Mouse (Mus musculus): ENCODE data around the gene Ess2. TPM values are rescaled to one million over a fixed set of nuclear protein-coding genes. Genes with fewer than 3 reads are reported as not detected.

The Ess2 gene
- polyA plus RNA-seq, 1 experiment from 2014 or later: 40.3 TPM

GRCm38 (mm10) chr16:17884116-17884515, 27.0 kb downstream of the Ess2 start:
- no peaks in the 10 kb centered on the region for H3K27me3 ChIP-seq (ENCODE audit: control insufficient read depth, insufficient read depth, low read length)
- no peak for ATAC-seq (replicated peaks; ENCODE audit: insufficient number of reproducible peaks, low FRiP score, low TSS enrichment, low read depth)
- 83% methylated on average over 6 of the region's 6 CpGs for WGBS
- DNase-seq (ENCODE audit: low spot score): no peak
- H3K27ac ChIP-seq (replicated peaks; ENCODE audit: low read depth, low read length): no peak overlapping the region
- no peak overlapping the region for H3K4me2 ChIP-seq (ENCODE audit: low read depth, low read length)
- no peaks in the 10 kb centered on the region for H3K9me3 ChIP-seq (replicated peaks; ENCODE audit: control insufficient read depth, low read length)
- no peaks in the 10 kb centered on the region for H3K4me1 ChIP-seq (ENCODE audit: control insufficient read depth, insufficient read depth, low read length)
- H3K9ac ChIP-seq (replicated peaks; ENCODE audit: low read length): no peak overlapping the region
- no peaks in the 10 kb centered on the region for H3K36me3 ChIP-seq (replicated peaks; ENCODE audit: control insufficient read depth, insufficient read depth, low read depth, low read length)
- H3K4me3 ChIP-seq (ENCODE audit: low read depth, low read length): no peak overlapping the region

GRCm38 (mm10) chr16:17882196-17882595, 29.0 kb downstream of the Ess2 start:
- Histone ChIP-seq H3K9me3 (replicated peaks; ENCODE audit: control insufficient read depth, low read length) (no peaks in the 10 kb centered on the region), H3K36me3 (replicated peaks; ENCODE audit: control insufficient read depth, insufficient read depth, low read depth, low read length) (no peaks in the 10 kb centered on the region; the same call in 1 of the 2 replicates), H3K27ac (replicated peaks; ENCODE audit: low read depth, low read length) (no peak overlapping the region), H3K4me3 (ENCODE audit: low read depth, low read length) (no peak overlapping the region), H3K4me1 (ENCODE audit: control insufficient read depth, insufficient read depth, low read length) (no peaks in the 10 kb centered on the region), H3K4me2 (ENCODE audit: low read depth, low read length) (no peak overlapping the region), H3K9ac (replicated peaks; ENCODE audit: low read length) (no peak overlapping the region), H3K27me3 (ENCODE audit: control insufficient read depth, insufficient read depth, low read length) (no peaks in the 10 kb centered on the region)
- no peak for ATAC-seq (replicated peaks; ENCODE audit: insufficient number of reproducible peaks, low FRiP score, low TSS enrichment, low read depth)
- DNase-seq (ENCODE audit: low spot score): no peak

GRCm38 (mm10) chr16:17879571-17879970, 31.6 kb downstream of the Ess2 start:
- no peak for DNase-seq (ENCODE audit: low spot score)

GRCm38 (mm10) chr16:17876096-17876495, 35.1 kb downstream of the Ess2 start:
- Histone ChIP-seq H3K4me1 (ENCODE audit: control insufficient read depth, insufficient read depth, low read length) (no peaks in the 10 kb centered on the region), H3K27me3 (ENCODE audit: control insufficient read depth, insufficient read depth, low read length) (no peaks in the 10 kb centered on the region), H3K4me3 (ENCODE audit: low read depth, low read length) (no peak overlapping the region), H3K27ac (replicated peaks; ENCODE audit: low read depth, low read length) (no peak overlapping the region), H3K9me3 (replicated peaks; ENCODE audit: control insufficient read depth, low read length) (no peaks in the 10 kb centered on the region), H3K36me3 (replicated peaks; ENCODE audit: control insufficient read depth, insufficient read depth, low read depth, low read length) (peaks cover 4% of the 10 kb centered on the region), H3K4me2 (ENCODE audit: low read depth, low read length) (no peak overlapping the region), H3K9ac (replicated peaks; ENCODE audit: low read length) (no peak overlapping the region)
- ATAC-seq (replicated peaks; ENCODE audit: insufficient number of reproducible peaks, low FRiP score, low TSS enrichment, low read depth) (no peak), DNase-seq (ENCODE audit: low spot score) (no peak)
- WGBS: 89% methylated on average over 1 of the region's 1 CpGs

More at GRCm38 (mm10) chr16:17879571-17879970, 31.6 kb downstream of the Ess2 start:
- Histone ChIP-seq H3K9ac (replicated peaks; ENCODE audit: low read length) (no peak overlapping the region), H3K27me3 (ENCODE audit: control insufficient read depth, insufficient read depth, low read length) (no peaks in the 10 kb centered on the region), H3K27ac (replicated peaks; ENCODE audit: low read depth, low read length) (no peak overlapping the region), H3K36me3 (replicated peaks; ENCODE audit: control insufficient read depth, insufficient read depth, low read depth, low read length) (no peaks in the 10 kb centered on the region; the same call in 1 of the 2 replicates), H3K4me3 (ENCODE audit: low read depth, low read length) (no peak overlapping the region), H3K9me3 (replicated peaks; ENCODE audit: control insufficient read depth, low read length) (no peaks in the 10 kb centered on the region), H3K4me2 (ENCODE audit: low read depth, low read length) (no peak overlapping the region), H3K4me1 (ENCODE audit: control insufficient read depth, insufficient read depth, low read length) (no peaks in the 10 kb centered on the region)
- ATAC-seq (replicated peaks; ENCODE audit: insufficient number of reproducible peaks, low FRiP score, low TSS enrichment, low read depth): no peak
- WGBS: 87% methylated on average over 4 of the region's 4 CpGs

GRCm38 (mm10) chr16:17875174-17875573, 36.0 kb downstream of the Ess2 start:
- 85% methylated on average over 4 of the region's 4 CpGs for WGBS
- H3K4me2 ChIP-seq (ENCODE audit: low read depth, low read length): no peak overlapping the region
- no peaks in the 10 kb centered on the region for H3K9me3 ChIP-seq (replicated peaks; ENCODE audit: control insufficient read depth, low read length)
- peaks cover 4% of the 10 kb centered on the region for H3K36me3 ChIP-seq (replicated peaks; ENCODE audit: control insufficient read depth, insufficient read depth, low read depth, low read length)
- DNase-seq (ENCODE audit: low spot score) (no peak), ATAC-seq (replicated peaks; ENCODE audit: insufficient number of reproducible peaks, low FRiP score, low TSS enrichment, low read depth) (no peak)
- no peak overlapping the region for H3K27ac ChIP-seq (replicated peaks; ENCODE audit: low read depth, low read length)
- no peaks in the 10 kb centered on the region for H3K27me3 ChIP-seq (ENCODE audit: control insufficient read depth, insufficient read depth, low read length)
- no peak overlapping the region for H3K4me3 ChIP-seq (ENCODE audit: low read depth, low read length)
- no peak overlapping the region for H3K9ac ChIP-seq (replicated peaks; ENCODE audit: low read length)
- no peaks in the 10 kb centered on the region for H3K4me1 ChIP-seq (ENCODE audit: control insufficient read depth, insufficient read depth, low read length)

- H3K27ac ChIP-seq (replicated peaks; ENCODE audit: low read depth, low read length): no peak overlapping the region
- WGBS: 59% methylated on average over 4 of the region's 4 CpGs
- H3K9me3 ChIP-seq (replicated peaks; ENCODE audit: control insufficient read depth, low read length): no peaks in the 10 kb centered on the region
- ATAC-seq (replicated peaks; ENCODE audit: insufficient number of reproducible peaks, low FRiP score, low TSS enrichment, low read depth) (no peak), DNase-seq (ENCODE audit: low spot score) (no peak)
- peaks cover 4% of the 10 kb centered on the region for H3K36me3 ChIP-seq (replicated peaks; ENCODE audit: control insufficient read depth, insufficient read depth, low read depth, low read length)
- no peak overlapping the region for H3K4me3 ChIP-seq (ENCODE audit: low read depth, low read length)
- no peaks in the 10 kb centered on the region for H3K27me3 ChIP-seq (ENCODE audit: control insufficient read depth, insufficient read depth, low read length)
- H3K4me2 ChIP-seq (ENCODE audit: low read depth, low read length): no peak overlapping the region
- H3K9ac ChIP-seq (replicated peaks; ENCODE audit: low read length): no peak overlapping the region
- no peaks in the 10 kb centered on the region for H3K4me1 ChIP-seq (ENCODE audit: control insufficient read depth, insufficient read depth, low read length)
These were observed 38.2 kb downstream of the Ess2 start for GRCm38 (mm10) chr16:17872995-17873394.

GRCm38 (mm10) chr16:17871248-17871647, 39.9 kb downstream of the Ess2 start:
- Histone ChIP-seq H3K4me3 (ENCODE audit: low read depth, low read length) (no peak overlapping the region), H3K36me3 (replicated peaks; ENCODE audit: control insufficient read depth, insufficient read depth, low read depth, low read length) (peaks cover 4% of the 10 kb centered on the region), H3K9me3 (replicated peaks; ENCODE audit: control insufficient read depth, low read length) (no peaks in the 10 kb centered on the region), H3K4me1 (ENCODE audit: control insufficient read depth, insufficient read depth, low read length) (no peaks in the 10 kb centered on the region), H3K27me3 (ENCODE audit: control insufficient read depth, insufficient read depth, low read length) (no peaks in the 10 kb centered on the region), H3K4me2 (ENCODE audit: low read depth, low read length) (no peak overlapping the region), H3K27ac (replicated peaks; ENCODE audit: low read depth, low read length) (no peak overlapping the region), H3K9ac (replicated peaks; ENCODE audit: low read length) (no peak overlapping the region)
- no peak for ATAC-seq (replicated peaks; ENCODE audit: insufficient number of reproducible peaks, low FRiP score, low TSS enrichment, low read depth)
- DNase-seq (ENCODE audit: low spot score): no peak
- 85% methylated on average over 5 of the region's 5 CpGs for WGBS

GRCm38 (mm10) chr16:17865770-17866169, 45.4 kb downstream of the Ess2 start:
- 79% methylated on average over 6 of the region's 6 CpGs for WGBS
- H3K36me3 ChIP-seq (replicated peaks; ENCODE audit: control insufficient read depth, insufficient read depth, low read depth, low read length): no peaks in the 10 kb centered on the region; the same call in 1 of the 2 replicates
- H3K4me1 ChIP-seq (ENCODE audit: control insufficient read depth, insufficient read depth, low read length): no peaks in the 10 kb centered on the region
- H3K27me3 ChIP-seq (ENCODE audit: control insufficient read depth, insufficient read depth, low read length): no peaks in the 10 kb centered on the region
- no peak overlapping the region for H3K27ac ChIP-seq (replicated peaks; ENCODE audit: low read depth, low read length)
- no peak overlapping the region for H3K4me2 ChIP-seq (ENCODE audit: low read depth, low read length)
- no peak for ATAC-seq (replicated peaks; ENCODE audit: insufficient number of reproducible peaks, low FRiP score, low TSS enrichment, low read depth)
- no peaks in the 10 kb centered on the region for H3K9me3 ChIP-seq (replicated peaks; ENCODE audit: control insufficient read depth, low read length)
- no peak overlapping the region for H3K4me3 ChIP-seq (ENCODE audit: low read depth, low read length)
- peak; percentile 9 for DNase-seq (ENCODE audit: low spot score)
- no peak overlapping the region for H3K9ac ChIP-seq (replicated peaks; ENCODE audit: low read length)

Data from embryonic facial prominence, embryonic 11.5 days (tissue).